Mouse (Mus musculus): ENCODE results near the gene Calcrl. TPM values are rescaled to one million over a fixed set of nuclear protein-coding genes. Genes with fewer than 3 reads are reported as not detected.

Gene Calcrl
- polyA plus RNA-seq, 1 experiment from 2014 or later: 55.3 TPM

DNA sequence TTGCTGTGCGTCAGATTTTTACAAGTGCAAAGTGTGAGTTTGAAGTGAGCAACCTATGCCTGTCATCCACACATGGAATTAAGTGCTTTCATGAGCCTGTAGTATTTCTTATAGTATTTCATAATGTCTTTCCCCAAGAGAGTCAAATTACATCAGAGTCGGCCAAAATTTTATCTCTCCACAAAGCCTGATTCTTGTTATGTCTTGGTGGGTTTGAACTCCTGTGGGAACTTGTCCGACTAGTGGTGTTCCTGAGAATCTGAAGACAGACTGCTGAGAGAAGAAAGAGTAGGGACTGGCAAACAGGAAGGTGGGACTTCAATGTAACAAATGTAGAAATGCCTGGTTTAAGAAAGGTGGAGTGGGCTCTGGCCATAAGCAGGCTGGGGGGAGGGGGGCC is 3.6 kb upstream of the Calcrl start:
- Histone ChIP-seq H3K4me3 (ENCODE audit: control insufficient read depth in 1 of 2, insufficient read depth in 1 of 2, low read depth in 1 of 2, low read length in 2 of 2) (no peak overlapping the region), H3K9ac (ENCODE audit: low read length) (no peak overlapping the region), H3K27ac (replicated peaks in 1 of 2; ENCODE audit: control insufficient read depth in 1 of 2, insufficient read depth in 1 of 2, low read depth in 2 of 2, low read length in 2 of 2) (no peak overlapping the region), H3K4me2 (ENCODE audit: low read length) (no peak overlapping the region), H3K27me3 (ENCODE audit: control insufficient read depth, insufficient read depth, low read length) (no peaks in the 10 kb centered on the region), H3K9me3 (ENCODE audit: control insufficient read depth, low read length) (no peaks in the 10 kb centered on the region), H3K36me3 (ENCODE audit: control insufficient read depth, insufficient read depth, low read length) (peaks cover 14% of the 10 kb centered on the region; the same call in 1 of the 2 replicates), H3K4me1 (ENCODE audit: control insufficient read depth in 2 of 2, insufficient read depth in 2 of 2, low read length in 2 of 2) (no peaks in the 10 kb centered on the region)
- ATAC-seq (ENCODE audit: insufficient number of reproducible peaks, insufficient read depth, low FRiP score, low read depth): no peak
- 59% methylated on average over 3 of the region's 3 CpGs for WGBS

DNA sequence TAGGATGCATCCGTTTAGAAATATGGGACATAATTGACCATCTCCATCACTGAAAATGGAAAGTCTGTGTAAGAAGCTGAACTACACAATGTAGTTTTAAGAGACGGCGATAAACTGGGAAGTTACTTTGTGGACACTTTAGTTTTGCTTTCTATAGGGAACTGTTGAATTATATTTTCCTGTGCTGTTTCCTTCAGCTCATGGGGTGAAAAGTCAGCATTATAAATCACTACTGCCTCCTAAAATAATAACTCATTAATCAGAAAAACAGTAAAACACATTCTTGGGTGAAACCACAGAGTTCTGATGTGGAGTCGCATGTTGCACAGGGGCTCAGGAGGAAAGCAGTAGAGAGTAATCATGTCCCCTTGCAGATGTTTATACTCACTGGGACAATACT is 1.3 kb upstream of the Calcrl start:
- Histone ChIP-seq H3K9me3 (ENCODE audit: control insufficient read depth, low read length) (no peaks in the 10 kb centered on the region), H3K27ac (replicated peaks in 1 of 2; ENCODE audit: control insufficient read depth in 1 of 2, insufficient read depth in 1 of 2, low read depth in 2 of 2, low read length in 2 of 2) (no peak overlapping the region), H3K27me3 (ENCODE audit: control insufficient read depth, insufficient read depth, low read length) (no peaks in the 10 kb centered on the region), H3K36me3 (ENCODE audit: control insufficient read depth, insufficient read depth, low read length) (no peaks in the 10 kb centered on the region), H3K4me2 (ENCODE audit: low read length) (no peak overlapping the region), H3K4me3 (ENCODE audit: control insufficient read depth in 1 of 2, insufficient read depth in 1 of 2, low read depth in 1 of 2, low read length in 2 of 2) (no peak overlapping the region), H3K9ac (ENCODE audit: low read length) (no peak overlapping the region), H3K4me1 (ENCODE audit: control insufficient read depth in 2 of 2, insufficient read depth in 2 of 2, low read length in 2 of 2) (no peaks in the 10 kb centered on the region)
- WGBS: 82% methylated on average over 4 of the region's 4 CpGs
- no peak for ATAC-seq (ENCODE audit: insufficient number of reproducible peaks, insufficient read depth, low FRiP score, low read depth)

DNA sequence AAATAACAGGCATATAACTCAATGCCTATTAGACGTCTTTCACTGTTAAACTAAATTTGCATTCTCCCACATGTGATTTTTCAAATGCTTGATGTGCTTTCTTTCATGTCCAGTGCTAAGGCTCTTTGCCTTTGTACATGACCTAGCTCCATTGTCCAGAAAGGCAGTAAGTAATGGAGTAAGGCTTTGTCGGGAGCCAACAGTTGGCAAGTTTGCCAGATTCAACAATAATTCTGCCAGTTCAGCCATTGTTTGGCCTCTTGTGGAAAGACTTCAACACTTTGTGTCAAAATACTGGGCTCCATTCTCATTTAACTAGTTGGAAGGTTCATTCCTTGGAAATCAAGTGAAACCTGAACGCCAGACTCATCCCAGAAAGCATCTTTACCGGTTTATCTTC is 8.7 kb downstream of the Calcrl start:
- Histone ChIP-seq H3K4me2 (ENCODE audit: low read length) (no peak overlapping the region), H3K9me3 (ENCODE audit: control insufficient read depth, low read length) (0 out of 2 replicates have a peak, but pooled peaks cover 3% of the 10 kb centered on the region), H3K4me1 (ENCODE audit: control insufficient read depth in 2 of 2, insufficient read depth in 2 of 2, low read length in 2 of 2) (0 out of 4 replicates have a peak, but pooled peaks cover 0 to 3% of the 10 kb centered on the region in 2 experiments), H3K27me3 (ENCODE audit: control insufficient read depth, insufficient read depth, low read length) (no peaks in the 10 kb centered on the region), H3K27ac (replicated peaks in 1 of 2; ENCODE audit: control insufficient read depth in 1 of 2, insufficient read depth in 1 of 2, low read depth in 2 of 2, low read length in 2 of 2) (no peak overlapping the region), H3K36me3 (ENCODE audit: control insufficient read depth, insufficient read depth, low read length) (peaks cover 2% of the 10 kb centered on the region; the same call in 1 of the 2 replicates), H3K9ac (ENCODE audit: low read length) (no peak overlapping the region), H3K4me3 (ENCODE audit: control insufficient read depth in 1 of 2, insufficient read depth in 1 of 2, low read depth in 1 of 2, low read length in 2 of 2) (no peak overlapping the region)
- ATAC-seq (ENCODE audit: insufficient number of reproducible peaks, insufficient read depth, low FRiP score, low read depth): no peak
- 80% methylated on average over 4 of the region's 4 CpGs for WGBS

DNA sequence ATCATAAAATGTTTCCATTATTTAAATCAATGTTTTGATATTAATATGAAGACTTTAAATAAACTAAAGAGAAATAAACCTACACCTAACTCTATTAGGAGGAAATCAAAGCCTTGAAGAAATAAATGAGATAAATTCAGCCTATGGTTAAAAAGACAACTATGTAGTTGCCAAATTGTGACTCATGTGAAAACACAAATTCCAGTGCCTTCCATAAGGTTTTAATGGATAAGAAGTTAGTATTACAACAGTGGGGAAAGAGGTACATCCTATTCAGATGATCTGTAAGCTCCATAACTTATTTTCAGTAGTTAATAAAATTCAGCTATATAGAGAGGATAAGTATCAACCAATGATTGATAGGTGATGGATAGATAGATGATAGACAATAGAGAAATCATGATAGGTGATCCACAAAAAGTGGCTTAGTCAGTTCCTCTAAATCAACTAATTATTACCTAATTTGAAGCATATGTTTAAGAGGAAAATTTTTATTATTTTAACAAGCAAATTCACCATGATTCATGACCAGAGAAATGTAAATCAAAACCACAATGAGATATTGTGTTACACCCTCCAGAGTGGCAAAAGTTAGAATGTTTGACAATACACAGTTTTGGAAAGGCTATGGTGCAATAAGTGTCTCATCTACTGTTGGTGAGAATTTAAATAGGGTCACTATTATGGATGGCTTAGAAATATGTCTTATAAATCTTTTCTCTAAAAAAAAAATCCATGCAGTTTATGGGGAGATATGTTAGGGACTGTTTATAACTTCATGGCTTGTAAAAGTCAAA is 15.2 kb downstream of the Calcrl start:
- peaks cover 2% of the 10 kb centered on the region; the same call in 1 of the 2 replicates for H3K36me3 ChIP-seq (ENCODE audit: control insufficient read depth, insufficient read depth, low read length)
- no peak overlapping the region for H3K9ac ChIP-seq (ENCODE audit: low read length)
- H3K4me1 ChIP-seq (ENCODE audit: control insufficient read depth in 2 of 2, insufficient read depth in 2 of 2, low read length in 2 of 2): no peaks in the 10 kb centered on the region
- H3K27ac ChIP-seq (replicated peaks in 1 of 2; ENCODE audit: control insufficient read depth in 1 of 2, insufficient read depth in 1 of 2, low read depth in 2 of 2, low read length in 2 of 2): no peak overlapping the region
- no peak for ATAC-seq (ENCODE audit: insufficient number of reproducible peaks, insufficient read depth, low FRiP score, low read depth)
- 0 out of 2 replicates have a peak, but pooled peaks cover 3% of the 10 kb centered on the region for H3K9me3 ChIP-seq (ENCODE audit: control insufficient read depth, low read length)
- no peaks in the 10 kb centered on the region for H3K27me3 ChIP-seq (ENCODE audit: control insufficient read depth, insufficient read depth, low read length)
- H3K4me3 ChIP-seq (ENCODE audit: control insufficient read depth in 1 of 2, insufficient read depth in 1 of 2, low read depth in 1 of 2, low read length in 2 of 2): no peak overlapping the region
- no peak overlapping the region for H3K4me2 ChIP-seq (ENCODE audit: low read length)

DNA sequence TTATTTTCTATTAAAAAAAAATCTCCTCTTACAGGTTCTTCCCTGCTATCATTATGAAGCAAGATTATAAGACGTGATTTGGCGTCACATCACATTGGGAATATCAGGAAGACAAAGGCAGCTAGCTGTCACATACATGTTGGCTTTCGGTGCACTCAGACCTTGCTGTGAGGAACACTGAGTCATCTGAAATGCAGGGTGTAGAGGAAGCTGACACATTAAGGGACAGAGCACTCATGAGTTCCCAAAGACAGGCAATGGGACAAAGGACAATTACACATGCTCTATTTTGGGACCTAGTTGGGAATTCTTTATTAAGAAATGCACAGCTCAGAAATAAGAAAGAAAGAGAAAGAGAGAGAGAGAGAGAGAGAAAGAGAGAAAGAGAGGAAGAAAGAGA is 20.4 kb downstream of the Calcrl start:
- Histone ChIP-seq H3K36me3 (ENCODE audit: control insufficient read depth, insufficient read depth, low read length) (no peaks in the 10 kb centered on the region), H3K4me2 (ENCODE audit: low read length) (no peak overlapping the region), H3K9me3 (ENCODE audit: control insufficient read depth, low read length) (no peaks in the 10 kb centered on the region), H3K9ac (ENCODE audit: low read length) (no peak overlapping the region), H3K27me3 (ENCODE audit: control insufficient read depth, insufficient read depth, low read length) (no peaks in the 10 kb centered on the region), H3K4me1 (ENCODE audit: control insufficient read depth in 2 of 2, insufficient read depth in 2 of 2, low read length in 2 of 2) (no peaks in the 10 kb centered on the region), H3K27ac (replicated peaks in 1 of 2; ENCODE audit: control insufficient read depth in 1 of 2, insufficient read depth in 1 of 2, low read depth in 2 of 2, low read length in 2 of 2) (no peak overlapping the region), H3K4me3 (ENCODE audit: control insufficient read depth in 1 of 2, insufficient read depth in 1 of 2, low read depth in 1 of 2, low read length in 2 of 2) (no peak overlapping the region)
- WGBS: 73% methylated on average over 3 of the region's 3 CpGs
- no peak for ATAC-seq (ENCODE audit: insufficient number of reproducible peaks, insufficient read depth, low FRiP score, low read depth)

DNA sequence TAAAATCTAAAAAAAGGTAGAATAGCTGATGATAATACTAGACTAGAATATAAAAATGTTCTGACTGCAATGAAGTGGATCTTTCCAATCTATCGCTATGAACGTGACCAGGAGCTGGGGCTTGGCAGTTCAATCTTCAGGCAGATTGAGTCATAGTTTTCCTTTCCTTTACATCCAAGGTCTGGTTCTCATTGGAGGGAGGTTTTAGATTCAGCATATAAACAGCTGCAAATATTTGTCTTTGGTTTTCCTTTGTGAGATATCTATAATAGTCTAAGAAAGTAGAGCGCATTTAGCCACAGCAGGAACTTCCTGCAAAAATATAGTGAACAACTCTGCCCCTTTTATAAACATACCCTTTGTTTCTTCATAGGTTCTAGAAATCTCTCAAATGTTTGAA is 22.5 kb downstream of the Calcrl start:
- H3K27me3 ChIP-seq (ENCODE audit: control insufficient read depth, insufficient read depth, low read length): no peaks in the 10 kb centered on the region
- H3K9me3 ChIP-seq (ENCODE audit: control insufficient read depth, low read length): no peaks in the 10 kb centered on the region
- no peak for ATAC-seq (ENCODE audit: insufficient number of reproducible peaks, insufficient read depth, low FRiP score, low read depth)
- no peak overlapping the region for H3K4me2 ChIP-seq (ENCODE audit: low read length)
- no peak overlapping the region for H3K27ac ChIP-seq (replicated peaks in 1 of 2; ENCODE audit: control insufficient read depth in 1 of 2, insufficient read depth in 1 of 2, low read depth in 2 of 2, low read length in 2 of 2)
- no peak overlapping the region for H3K4me3 ChIP-seq (ENCODE audit: control insufficient read depth in 1 of 2, insufficient read depth in 1 of 2, low read depth in 1 of 2, low read length in 2 of 2)
- 70% methylated on average over 3 of the region's 3 CpGs for WGBS
- no peaks in the 10 kb centered on the region for H3K4me1 ChIP-seq (ENCODE audit: control insufficient read depth in 2 of 2, insufficient read depth in 2 of 2, low read length in 2 of 2)
- H3K36me3 ChIP-seq (ENCODE audit: control insufficient read depth, insufficient read depth, low read length): no peaks in the 10 kb centered on the region
- H3K9ac ChIP-seq (ENCODE audit: low read length): no peak overlapping the region

DNA sequence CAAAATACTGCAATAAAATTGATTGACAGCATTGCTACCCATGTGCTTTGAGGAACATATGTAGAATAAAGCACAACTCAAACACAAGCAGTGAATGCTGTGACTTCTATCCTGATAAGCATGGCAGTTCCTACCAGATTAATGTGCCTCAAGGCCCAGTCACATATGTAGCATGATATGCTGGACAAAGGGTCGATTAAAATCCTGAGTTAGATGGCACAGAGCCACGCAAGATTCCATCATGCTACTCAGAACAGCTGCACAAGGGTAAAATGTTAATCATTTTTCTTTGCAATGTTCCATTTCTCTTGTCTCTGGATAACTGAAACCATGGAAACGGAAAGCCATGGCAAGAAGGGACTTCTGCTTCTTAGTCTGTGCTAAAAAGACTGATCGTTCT is 28.7 kb downstream of the Calcrl start:
- Histone ChIP-seq H3K4me3 (ENCODE audit: control insufficient read depth in 1 of 2, insufficient read depth in 1 of 2, low read depth in 1 of 2, low read length in 2 of 2) (no peak overlapping the region), H3K9me3 (ENCODE audit: control insufficient read depth, low read length) (no peaks in the 10 kb centered on the region), H3K4me1 (ENCODE audit: control insufficient read depth in 2 of 2, insufficient read depth in 2 of 2, low read length in 2 of 2) (no peaks in the 10 kb centered on the region), H3K27ac (replicated peaks in 1 of 2; ENCODE audit: control insufficient read depth in 1 of 2, insufficient read depth in 1 of 2, low read depth in 2 of 2, low read length in 2 of 2) (no peak overlapping the region), H3K4me2 (ENCODE audit: low read length) (no peak overlapping the region), H3K27me3 (ENCODE audit: control insufficient read depth, insufficient read depth, low read length) (no peaks in the 10 kb centered on the region), H3K36me3 (ENCODE audit: control insufficient read depth, insufficient read depth, low read length) (no peaks in the 10 kb centered on the region), H3K9ac (ENCODE audit: low read length) (no peak overlapping the region)
- no peak for ATAC-seq (ENCODE audit: insufficient number of reproducible peaks, insufficient read depth, low FRiP score, low read depth)
- WGBS: 73% methylated on average over 4 of the region's 4 CpGs

DNA sequence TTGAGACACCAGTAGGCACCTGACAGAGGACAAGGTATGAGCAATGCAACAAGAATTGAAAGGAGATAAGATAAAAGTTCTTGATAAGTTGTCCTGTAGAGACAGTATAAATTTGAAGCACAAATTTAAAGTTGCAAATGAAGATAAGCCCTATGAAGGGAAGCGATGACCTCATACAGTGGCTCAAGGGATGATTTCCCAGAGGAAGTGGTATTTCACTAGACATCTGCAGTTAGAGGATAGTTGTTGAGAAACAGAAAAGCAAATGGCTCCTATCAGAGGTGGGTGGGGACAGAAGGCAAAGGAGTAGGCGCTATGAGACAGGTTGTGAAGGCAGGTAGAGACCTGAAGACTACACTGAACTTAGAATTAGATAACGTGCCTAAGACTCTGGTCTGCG is 32.0 kb downstream of the Calcrl start:
- 81% methylated on average over 4 of the region's 4 CpGs for WGBS
- H3K9ac ChIP-seq (ENCODE audit: low read length): no peak overlapping the region
- no peak overlapping the region for H3K4me3 ChIP-seq (ENCODE audit: control insufficient read depth in 1 of 2, insufficient read depth in 1 of 2, low read depth in 1 of 2, low read length in 2 of 2)
- ATAC-seq (ENCODE audit: insufficient number of reproducible peaks, insufficient read depth, low FRiP score, low read depth): no peak
- H3K36me3 ChIP-seq (ENCODE audit: control insufficient read depth, insufficient read depth, low read length): no peaks in the 10 kb centered on the region
- H3K4me1 ChIP-seq (ENCODE audit: control insufficient read depth in 2 of 2, insufficient read depth in 2 of 2, low read length in 2 of 2): no peaks in the 10 kb centered on the region; a peak in 2 of 4 replicates
- H3K27me3 ChIP-seq (ENCODE audit: control insufficient read depth, insufficient read depth, low read length): no peaks in the 10 kb centered on the region
- no peak overlapping the region for H3K4me2 ChIP-seq (ENCODE audit: low read length)
- no peaks in the 10 kb centered on the region for H3K9me3 ChIP-seq (ENCODE audit: control insufficient read depth, low read length)
- H3K27ac ChIP-seq (replicated peaks in 1 of 2; ENCODE audit: control insufficient read depth in 1 of 2, insufficient read depth in 1 of 2, low read depth in 2 of 2, low read length in 2 of 2): no peak overlapping the region
